Mouse (Mus musculus) effector memory CD4-positive, alpha-beta T cell, adult 5 months (primary cell): ENCODE measurements around the gene Scd2. TPM values are rescaled to one million over a fixed set of nuclear protein-coding genes. Genes with fewer than 3 reads are reported as not detected.

Experiments
- polyA plus RNA-seq: library from polyadenylated mRNA; unstranded; fragments of 100-300 nt; shearing (Covaris generic); gene quantifications from one replicate; pipeline ENCODE4 v1.2.1, GENCODE M21; 2017

The Scd2 gene
- polyA plus RNA-seq = 17.7 TPM

DNA sequence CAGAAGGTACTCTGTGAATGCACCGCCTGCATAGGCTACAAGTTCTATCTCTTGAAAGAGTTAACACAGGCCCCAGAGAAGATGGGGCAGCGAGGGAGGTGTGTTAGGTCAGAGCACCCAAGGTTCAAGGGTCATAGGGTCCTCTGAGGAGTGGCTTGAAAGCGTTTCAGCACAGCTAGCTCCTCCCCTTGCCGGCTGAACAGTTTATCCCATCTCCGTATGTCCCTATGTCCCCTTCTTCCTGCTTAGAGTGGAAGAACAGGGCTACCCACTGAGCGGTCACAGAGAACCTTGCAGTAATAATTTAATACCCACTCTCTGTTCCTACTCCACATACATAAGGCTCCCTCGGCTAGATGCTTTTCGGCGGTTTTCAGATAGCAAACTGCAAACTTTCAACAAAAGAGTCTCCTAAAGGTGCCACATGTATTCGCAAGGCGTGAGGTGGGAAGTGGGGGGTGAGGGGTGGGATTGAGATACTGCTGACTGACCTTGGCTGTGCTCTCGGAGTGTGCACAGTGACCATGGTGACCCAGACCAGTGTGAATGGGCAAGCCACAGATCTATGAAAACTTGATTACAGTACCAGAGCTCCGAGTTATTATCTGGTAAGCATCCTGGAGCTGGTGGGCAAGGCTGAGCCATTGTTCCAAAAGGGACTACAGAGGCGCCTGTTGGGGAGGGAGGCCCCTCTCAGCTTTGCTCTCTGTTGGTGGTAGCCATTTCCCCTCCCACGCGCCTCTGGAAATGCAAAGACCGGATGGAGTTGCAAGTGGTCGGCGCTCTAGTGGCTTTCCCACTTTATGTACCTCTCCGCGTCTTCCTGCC is at the start of gene Scd2:
Gene Scd2 (plus strand): TSS at position 734 of the 828 bp plus-strand sequence.

DNA sequence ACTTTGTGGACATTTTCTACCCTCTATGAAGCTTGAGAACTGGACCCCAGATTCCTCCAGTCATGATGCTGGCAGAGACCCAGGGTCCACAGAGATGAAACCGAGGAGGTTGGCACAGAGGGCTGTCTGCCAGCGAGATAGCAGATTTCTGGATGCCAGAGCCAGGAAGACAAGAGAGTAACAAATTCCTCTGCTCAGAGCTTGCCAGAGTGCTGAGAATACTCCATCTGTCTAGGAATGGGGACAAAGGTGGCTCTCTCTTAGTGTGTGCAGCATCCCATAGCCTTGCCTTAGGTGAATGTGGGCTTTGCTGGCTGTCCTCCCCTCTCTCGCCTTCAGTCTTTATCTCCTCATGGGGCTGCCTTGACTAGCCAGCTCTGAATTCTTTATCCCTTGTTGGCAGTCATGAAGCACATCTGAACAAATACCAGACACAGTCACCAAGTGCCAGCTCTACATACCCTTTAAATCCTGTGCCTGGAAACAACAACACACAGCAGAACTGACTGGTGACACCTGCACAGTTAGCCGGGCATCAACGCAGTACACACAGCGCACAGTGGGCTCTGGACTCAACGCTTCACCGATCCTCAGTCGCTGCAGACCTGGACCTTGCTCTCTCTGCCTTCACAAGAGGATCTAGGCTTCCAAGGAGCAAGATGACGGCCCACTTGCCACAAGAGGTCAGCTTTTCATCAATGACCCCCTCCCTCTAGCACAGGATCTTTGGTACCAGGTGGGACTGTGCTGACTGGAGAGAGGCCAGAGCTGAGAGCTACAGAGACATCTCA is 39.6 kb downstream of the Scd2 start, which contains the start of gene Scd4:
Gene Scd4 (plus strand): TSS at position 260 of the 791 bp plus-strand sequence.

Other genes with a start within 250 kb of the Scd2 start
- 5.3 TPM for gene Erlin1, start 223.9 kb upstream of the Scd2 start, polyA plus RNA-seq
- 88.2 TPM for gene Chuk, start 186.2 kb upstream of the Scd2 start, polyA plus RNA-seq
- 21.6 TPM for gene Cwf19l1, start 157.8 kb upstream of the Scd2 start, polyA plus RNA-seq
- gene Bloc1s2, start 147.2 kb upstream of the Scd2 start, polyA plus RNA-seq = 69.6 TPM
- gene Pkd2l1, start 101.2 kb upstream of the Scd2 start, polyA plus RNA-seq = not detected
- gene Scd3, start 90.4 kb upstream of the Scd2 start, polyA plus RNA-seq = not detected
- 0.26 TPM for gene Scd4, start 39.4 kb downstream of the Scd2 start, polyA plus RNA-seq
- 0.62 TPM for gene Scd1, start 114.2 kb downstream of the Scd2 start, polyA plus RNA-seq
- not detected for gene Wnt8b, start 199.8 kb downstream of the Scd2 start, polyA plus RNA-seq